In the genomic region with DNA sequence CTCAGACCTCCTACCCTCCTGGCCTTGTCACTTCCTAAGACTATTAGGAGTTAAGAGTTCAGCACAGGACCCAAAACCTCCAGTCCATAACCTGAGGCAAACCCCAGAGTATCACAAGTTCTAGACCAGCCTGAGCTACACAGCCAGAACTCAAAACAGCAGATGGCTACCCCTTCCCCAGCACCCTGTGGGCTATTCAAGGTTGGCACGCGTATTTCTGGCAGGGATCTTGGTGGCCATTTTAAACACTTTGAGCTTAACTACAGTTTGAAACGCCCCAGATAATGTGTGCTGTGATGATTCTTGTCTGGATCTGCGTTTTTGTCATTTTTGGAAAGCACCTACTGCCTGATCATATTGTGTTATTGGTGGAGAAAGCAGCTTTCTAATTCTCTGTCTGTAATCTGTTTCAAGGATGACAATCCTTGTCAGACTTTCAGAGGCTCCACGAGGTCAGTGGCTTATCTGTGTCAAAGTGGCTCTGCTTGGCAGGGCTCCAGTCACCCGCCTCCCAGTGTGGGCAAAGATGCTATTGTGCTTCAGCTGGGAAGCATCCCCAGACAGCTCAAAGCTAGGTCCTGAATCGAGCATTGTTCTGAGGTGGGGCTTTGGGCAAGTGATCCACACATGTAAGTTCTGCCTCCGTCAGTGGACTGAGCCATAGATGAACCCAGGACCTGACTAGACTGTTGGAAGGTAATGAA, we compare ENCODE assay signal across 14 mouse cellular contexts. TPM values are rescaled to one million over a fixed set of nuclear protein-coding genes. Genes with fewer than 3 reads are reported as not detected.
DNase-seq lines count a peak whose midpoint lies in the region; ATAC-seq lines count a peak whose summit lies in the region.
"Had no signal": no experiment of that assay in that cellular context is flagged by ENCODE, and none has a peak within 500 bp of the region (broad histone marks: within the 10 kb centered on the region; RNA-seq: fewer than 3 reads in every experiment).

No protein-coding gene starts in this region.

- H3K4me3 ChIP-seq in heart, embryonic 12.5 days, result no peak overlapping the region
- H3K4me3 ChIP-seq in midbrain, embryonic 16.5 days (ENCODE audit: low read depth, low read length), result no peak overlapping the region
- H3K4me3 ChIP-seq: heart, embryonic 15.5 days; hindbrain, embryonic 15.5 days; megakaryocyte, embryonic 14.5 days had no signal

- H3K4me1 ChIP-seq in heart, embryonic 12.5 days (replicated peaks), result peaks cover 30% of the 10 kb centered on the region
- peaks cover 22% of the 10 kb centered on the region for H3K4me1 ChIP-seq in midbrain, embryonic 16.5 days (ENCODE audit: control insufficient read depth, insufficient read depth, low read length)

- no peak overlapping the region for H3K4me2 ChIP-seq in heart, embryonic 12.5 days
- no peak overlapping the region for H3K4me2 ChIP-seq in midbrain, embryonic 16.5 days (ENCODE audit: low read length)
- H3K4me2 ChIP-seq: heart, embryonic 15.5 days; hindbrain, embryonic 15.5 days had no signal

- H3K9me3 ChIP-seq in heart, embryonic 12.5 days (replicated peaks), result no peaks in the 10 kb centered on the region
- no peaks in the 10 kb centered on the region for H3K9me3 ChIP-seq in midbrain, embryonic 16.5 days (replicated peaks; ENCODE audit: control insufficient read depth, low read length, poor library complexity, severe bottlenecking)
- H3K9me3 ChIP-seq: heart, embryonic 15.5 days; hindbrain, embryonic 15.5 days had no signal

- H3K9ac ChIP-seq in heart, embryonic 12.5 days, result no peak overlapping the region
- H3K9ac ChIP-seq in midbrain, embryonic 16.5 days (ENCODE audit: low read depth, low read length), result no peak overlapping the region
- H3K9ac ChIP-seq: heart, embryonic 15.5 days; hindbrain, embryonic 15.5 days had no signal

- H3K36me3 ChIP-seq in heart, embryonic 12.5 days, result no peaks in the 10 kb centered on the region
- H3K36me3 ChIP-seq in midbrain, embryonic 16.5 days (ENCODE audit: control insufficient read depth, insufficient read depth, low read length), result no peaks in the 10 kb centered on the region
- H3K36me3 ChIP-seq: heart, embryonic 15.5 days; hindbrain, embryonic 15.5 days had no signal

- no peak for ATAC-seq in cerebellum, adult (ENCODE audit: insufficient number of reproducible peaks, low FRiP score, low TSS enrichment)
- ATAC-seq in megakaryocyte-erythroid progenitor cell, adult 5-6 weeks (replicated peaks; ENCODE audit: low FRiP score, low TSS enrichment, poor library complexity, severe bottlenecking), result 0 out of 2 replicates have a peak, but pooled peaks have one; percentile 35
- ATAC-seq in heart, embryonic 12.5 days (ENCODE audit: insufficient number of reproducible peaks, low FRiP score), result no peak
- no peak for ATAC-seq in midbrain, embryonic 16.5 days
- ATAC-seq: forebrain, embryonic 16.5 days had no signal

- WGBS in heart, embryonic 12.5 days, result 55% methylated on average over 8 of the region's 8 CpGs
- WGBS in midbrain, embryonic 16.5 days, result 68% methylated on average over 8 of the region's 8 CpGs

- H3K27ac ChIP-seq in heart, embryonic 12.5 days (ENCODE audit: poor library complexity, severe bottlenecking), result no peak overlapping the region
- no peak overlapping the region for H3K27ac ChIP-seq in midbrain, embryonic 16.5 days (ENCODE audit: low read length)
- H3K27ac ChIP-seq: heart, embryonic 15.5 days; hindbrain, embryonic 15.5 days had no signal

- DNase-seq in cerebellum, adult 11 months, result peak; percentile 58
- DNase-seq in lung, postnatal 36 days, result peak; percentile 22
- DNase-seq in lung, postnatal 14 days, result no peak
- peak; percentile 88 to 90 for DNase-seq in adrenal gland, postnatal 36 days
- DNase-seq: gastrocnemius, postnatal 14 days; kidney, adult 8-10 months had no signal

- no peaks in the 10 kb centered on the region for H3K27me3 ChIP-seq in heart, embryonic 12.5 days (replicated peaks)
- no peaks in the 10 kb centered on the region for H3K27me3 ChIP-seq in midbrain, embryonic 16.5 days (ENCODE audit: control insufficient read depth, insufficient read depth, low read depth, low read length)
- H3K27me3 ChIP-seq: hindbrain, embryonic 15.5 days had no signal

RNA-seq across cellular contexts. Expression of gene Sh3bp5, which starts 2.1 kb away (rescaled TPM):
- 100 to 1,000 TPM; 147 to 211 TPM for total RNA-seq in adrenal gland, postnatal 36 days (2021)
- 1.1 and 2.3 TPM in 2 replicates for total RNA-seq in megakaryocyte-erythroid progenitor cell, adult 5-6 weeks (2014; fragmentation: Nextera tagmentation)
- total RNA-seq in megakaryocyte-erythroid progenitor cell, adult 5-6 weeks (2017), result 1.1 and 1.3 TPM in 2 replicates
- 29.9 and 30.2 TPM in 2 replicates for polyA plus RNA-seq in heart, embryonic 12.5 days (2016; fragmentation: Nextera tagmentation; extraction: Ambion mirVana)
- 156 and 158 TPM in 2 replicates for polyA plus RNA-seq in midbrain, embryonic 16.5 days (2015; fragmentation: Nextera tagmentation; extraction: Ambion mirVana)

RNA-seq across cellular contexts. Expression of gene Eaf1, which starts 56.2 kb away (rescaled TPM):
- total RNA-seq in adrenal gland, postnatal 36 days (2021), result 10 to 100 TPM; 42.3 to 70.7 TPM
- 40.1 and 42.9 TPM in 2 replicates for total RNA-seq in megakaryocyte-erythroid progenitor cell, adult 5-6 weeks (2014; fragmentation: Nextera tagmentation)
- total RNA-seq in megakaryocyte-erythroid progenitor cell, adult 5-6 weeks (2017), result 23.8 and 24.5 TPM in 2 replicates
- polyA plus RNA-seq in heart, embryonic 12.5 days (2016; fragmentation: Nextera tagmentation; extraction: Ambion mirVana), result 20.1 and 20.9 TPM in 2 replicates
- 7.3 and 8.6 TPM in 2 replicates for polyA plus RNA-seq in midbrain, embryonic 16.5 days (2015; fragmentation: Nextera tagmentation; extraction: Ambion mirVana)

RNA-seq across cellular contexts. Expression of gene Mettl6, which starts 56.9 kb away (rescaled TPM):
- total RNA-seq in adrenal gland, postnatal 36 days (2021), result 10 to 100 TPM; 20.4 to 21.3 TPM
- 32.3 and 35.0 TPM in 2 replicates for total RNA-seq in megakaryocyte-erythroid progenitor cell, adult 5-6 weeks (2014; fragmentation: Nextera tagmentation)
- total RNA-seq in megakaryocyte-erythroid progenitor cell, adult 5-6 weeks (2017), result 47.2 and 79.6 TPM in 2 replicates
- polyA plus RNA-seq in heart, embryonic 12.5 days (2016; fragmentation: Nextera tagmentation; extraction: Ambion mirVana), result 46.4 and 49.7 TPM in 2 replicates
- 43.1 and 48.3 TPM in 2 replicates for polyA plus RNA-seq in midbrain, embryonic 16.5 days (2015; fragmentation: Nextera tagmentation; extraction: Ambion mirVana)

Comparison
In these comparisons a context has a peak if more than half of its experiments do, and no peak if none do; other contexts are left out.
1. RNA of gene Sh3bp5, which starts 2.1 kb away (total RNA-seq): 147 to 211 TPM in adrenal gland, postnatal 36 days; 1.1 to 2.3 TPM in megakaryocyte-erythroid progenitor cell, adult 5-6 weeks; every median in the first group is over 10 times any median in the second.